Mouse (Mus musculus) skeletal muscle tissue, adult 2 months (tissue): ENCODE results near the gene Pld3.

Experiments
- DNase-seq: peaks from one replicate; pipeline ENCODE4 v3.0.0-alpha.2; 2012; ENCODE audit warnings: low read depth, low spot score

Gene Pld3

GRCm38 (mm10) chr7:27569580-27570224 lies 16.7 kb upstream of the Pld3 start:
- no peak for DNase-seq

DNA sequence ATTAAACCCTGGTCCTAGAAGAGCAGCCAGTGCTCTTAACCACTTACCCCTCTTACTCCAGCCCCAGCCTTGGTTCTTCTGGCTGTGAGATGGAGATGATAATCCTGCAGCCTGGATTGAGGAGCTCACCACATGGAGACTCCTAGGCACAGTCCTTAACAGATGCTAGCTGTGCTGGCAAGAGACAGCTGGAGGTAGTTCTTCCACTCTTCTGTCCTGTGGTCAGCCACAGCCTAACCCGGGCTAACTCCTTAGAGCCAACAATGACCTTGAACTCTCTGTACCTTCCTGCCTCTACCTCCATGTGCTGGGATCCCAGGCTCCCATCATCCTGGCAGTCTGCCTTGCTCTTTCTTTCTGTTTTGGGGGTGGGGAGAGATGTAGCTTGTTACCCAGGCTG lies 8.0 kb upstream of the Pld3 start:
- no peak for DNase-seq

GRCm38 (mm10) chr7:27560291-27560887 lies 7.4 kb upstream of the Pld3 start:
- DNase-seq, result peak; percentile 88

DNA sequence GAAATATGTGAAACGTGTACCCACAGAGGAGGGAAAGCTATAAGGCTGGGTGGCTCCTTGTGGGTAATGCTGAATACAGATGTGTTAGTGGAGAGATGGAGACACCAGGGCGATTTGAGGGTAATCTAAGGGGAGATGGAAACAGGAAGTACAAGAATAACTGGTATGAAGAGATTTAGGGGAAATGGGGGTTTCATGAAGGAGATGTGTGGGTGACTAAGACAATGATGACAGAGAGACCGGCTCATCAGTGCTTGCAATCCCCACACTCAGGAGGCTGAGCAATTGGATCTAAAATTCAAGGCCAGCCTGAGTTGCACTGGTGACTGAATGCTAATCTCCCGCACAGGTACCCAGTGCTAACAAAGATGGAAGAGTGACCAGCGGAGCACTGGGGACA lies 948 bp downstream of the Pld3 start:
- no peak for DNase-seq

- DNase-seq, result no peak
Measured at GRCm38 (mm10) chr7:27549597-27549996, 3.4 kb downstream of the Pld3 start.

GRCm38 (mm10) chr7:27544675-27545370 lies 8.2 kb downstream of the Pld3 start:
- no peak for DNase-seq

GRCm38 (mm10) chr7:27543851-27544250 lies 9.2 kb downstream of the Pld3 start:
- no peak for DNase-seq

DNA sequence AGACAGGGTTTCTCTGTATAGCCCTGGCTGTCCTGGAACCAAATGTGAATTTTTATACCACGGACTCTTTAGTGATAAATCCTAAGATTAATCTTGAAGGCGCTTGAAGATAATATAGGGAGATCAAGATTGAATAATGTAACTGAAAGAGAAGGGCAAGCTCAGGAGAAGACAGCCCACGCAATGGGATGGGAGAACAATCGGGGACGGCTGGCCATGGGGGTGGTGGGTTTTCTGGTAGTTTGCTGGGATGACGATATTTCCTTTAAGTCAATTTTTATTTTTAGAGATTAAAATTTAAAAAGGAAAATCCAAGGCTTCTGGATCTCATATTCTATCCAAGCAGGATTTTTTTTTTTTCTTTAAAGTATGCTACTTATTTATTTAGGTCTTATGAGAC lies 10.0 kb downstream of the Pld3 start:
- no peak for DNase-seq

DNA sequence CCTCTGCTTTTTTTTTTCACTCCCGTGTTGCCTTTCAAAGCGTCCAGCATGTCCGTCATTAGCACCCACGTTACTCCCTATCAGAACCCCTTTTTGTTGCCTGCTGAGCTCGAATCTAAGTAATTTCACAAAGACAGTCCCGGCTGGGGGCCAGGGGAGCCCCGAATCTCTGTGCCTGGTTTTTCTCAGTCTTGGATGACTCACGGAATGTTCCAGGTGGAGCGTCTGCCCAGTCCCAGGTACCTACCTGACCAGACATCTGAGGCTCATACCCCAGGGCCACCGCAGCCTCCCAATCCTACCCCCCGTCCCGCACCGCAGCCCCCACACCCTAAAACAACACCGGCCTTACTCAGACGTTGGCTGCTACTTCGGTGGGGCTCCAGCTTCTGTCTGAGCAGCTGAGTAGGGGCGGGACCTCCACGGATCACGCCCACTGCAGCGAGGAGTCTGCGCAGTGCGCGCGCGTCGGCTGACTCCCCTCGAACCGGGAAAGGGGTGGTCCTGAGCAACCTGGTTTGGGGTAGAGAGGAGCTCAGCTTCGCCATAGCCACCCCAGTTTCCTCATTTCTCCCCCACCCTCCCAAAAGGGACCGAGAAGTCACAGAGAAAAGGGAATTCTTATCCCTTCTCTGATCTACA lies 10.5 kb downstream of the Pld3 start:
- DNase-seq, result peak; percentile 52

DNA sequence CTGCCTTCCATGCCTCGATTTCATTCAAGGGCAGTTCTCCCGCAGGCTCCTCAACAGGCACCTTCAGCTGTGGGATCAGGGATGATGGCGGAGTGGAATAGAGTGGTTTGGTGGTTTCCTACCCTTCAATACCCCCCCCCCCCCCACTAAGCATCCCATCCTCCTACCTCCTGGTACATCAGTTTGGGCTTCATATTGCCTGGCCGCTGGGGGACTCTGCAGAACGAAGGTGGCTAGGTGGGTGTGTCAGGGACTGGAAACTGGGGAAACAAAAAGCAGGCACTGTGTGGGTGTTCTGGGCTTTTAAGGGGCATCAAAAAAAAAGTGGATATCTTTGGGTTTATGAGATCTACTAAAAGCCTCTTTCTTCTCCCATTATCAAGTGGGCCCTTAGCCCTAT lies 11.1 kb downstream of the Pld3 start:
- DNase-seq, result no peak

DNA sequence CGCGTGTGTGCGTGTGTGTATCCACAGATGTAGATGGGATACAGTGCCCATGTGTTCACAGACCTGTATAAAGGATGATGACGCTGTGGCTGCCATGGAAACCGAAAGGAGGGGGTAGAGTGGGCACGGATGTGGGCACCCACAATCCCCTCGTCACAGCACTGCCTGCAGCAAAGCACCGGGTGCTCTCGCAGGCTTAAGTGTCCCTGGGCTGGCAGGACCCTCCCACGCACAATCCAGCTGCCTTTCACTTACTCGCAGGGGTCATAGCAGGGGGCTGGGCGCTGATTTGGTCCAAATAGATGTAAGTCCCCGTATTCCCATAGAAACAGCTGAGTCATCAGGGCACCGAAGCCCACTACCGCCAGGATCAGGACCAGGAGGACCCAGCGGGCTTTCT lies 11.6 kb downstream of the Pld3 start:
- no peak for DNase-seq

DNA sequence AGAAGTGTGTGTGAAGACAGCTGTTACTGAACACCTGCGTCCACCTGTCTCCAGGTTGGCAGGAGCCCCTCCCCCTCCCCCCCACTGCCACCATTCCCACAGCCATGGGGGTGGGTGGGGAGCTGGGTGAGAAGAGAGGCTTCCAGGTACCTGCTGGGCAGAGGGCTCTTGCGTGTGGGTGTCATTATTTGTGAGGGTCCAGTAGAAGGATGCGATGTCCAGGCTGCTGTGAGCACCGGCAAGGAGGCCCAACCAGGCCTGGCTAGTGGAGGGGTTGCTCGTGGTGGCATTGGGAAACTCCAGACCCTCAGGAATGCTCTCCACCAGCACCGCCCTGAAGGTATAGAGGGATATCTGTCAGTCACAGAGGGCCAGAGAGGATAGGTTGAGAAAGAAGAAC lies 12.1 kb downstream of the Pld3 start:
- no peak for DNase-seq

DNA sequence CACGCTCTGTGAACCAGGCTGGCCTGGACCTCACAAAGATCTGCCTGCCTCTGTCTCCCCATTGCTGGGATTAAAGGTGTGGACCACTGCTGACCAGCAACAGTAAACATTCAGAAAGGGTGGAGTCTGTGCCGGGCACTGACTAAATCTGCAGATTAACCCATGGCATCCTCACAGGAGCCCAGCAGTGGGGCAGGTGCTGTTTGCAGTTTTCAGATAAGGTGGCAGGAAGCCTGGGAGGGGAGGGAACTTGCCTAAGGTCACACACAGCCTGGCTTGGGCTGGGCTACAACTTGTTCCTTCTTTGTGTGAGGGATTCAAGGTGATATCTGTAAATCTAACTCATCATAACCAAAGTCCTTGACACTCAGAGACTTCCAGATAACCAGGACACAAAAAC lies 12.5 kb downstream of the Pld3 start:
- no peak for DNase-seq

GRCm38 (mm10) chr7:27538797-27539196 lies 14.2 kb downstream of the Pld3 start:
- no peak for DNase-seq

DNA sequence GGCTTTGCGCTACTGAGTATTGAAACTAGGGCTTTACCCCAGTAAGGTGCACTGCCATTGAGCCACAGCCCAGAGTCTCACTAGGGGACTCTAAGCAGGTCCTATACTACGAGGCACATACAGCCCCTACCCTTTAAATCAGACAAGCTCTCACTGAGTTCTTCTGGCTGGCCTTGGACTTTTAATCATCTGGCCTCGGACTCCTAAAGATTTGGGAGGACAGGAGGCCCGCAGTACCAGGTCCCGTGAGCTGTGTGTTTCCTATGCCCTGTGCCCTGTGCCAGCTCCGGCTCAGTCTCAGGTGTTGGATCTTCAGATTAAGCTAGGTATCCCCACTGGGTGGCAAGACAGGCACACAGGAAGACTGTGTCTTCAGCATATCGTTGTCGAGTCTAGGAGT lies 15.0 kb downstream of the Pld3 start:
- no peak for DNase-seq

GRCm38 (mm10) chr7:27536618-27537017 lies 16.4 kb downstream of the Pld3 start:
- DNase-seq, result no peak

- DNase-seq, result no peak
Measured at GRCm38 (mm10) chr7:27535386-27535785, 17.6 kb downstream of the Pld3 start.

GRCm38 (mm10) chr7:27532480-27533050 lies 20.5 kb downstream of the Pld3 start:
- no peak for DNase-seq

DNA sequence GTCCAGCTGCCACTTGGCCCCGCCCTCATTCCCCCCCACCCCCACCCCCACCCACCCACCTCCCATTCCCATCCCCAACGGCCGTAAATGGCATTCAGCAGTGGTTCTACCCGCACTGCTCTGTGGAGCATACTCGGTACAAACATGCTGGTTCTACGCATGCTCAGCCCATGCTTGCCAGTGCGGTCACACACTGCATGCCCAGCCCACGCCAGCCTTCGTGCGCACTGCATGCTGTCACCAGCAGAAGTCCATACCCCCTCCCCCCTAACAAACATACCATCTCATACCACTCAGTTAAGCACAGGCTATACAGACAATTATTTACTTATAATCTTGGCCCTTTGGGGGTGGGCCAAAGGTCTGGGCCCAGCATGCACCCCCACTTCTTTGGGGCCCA lies 21.3 kb downstream of the Pld3 start:
- no peak for DNase-seq

GRCm38 (mm10) chr7:27530937-27531336 lies 22.1 kb downstream of the Pld3 start:
- DNase-seq, result no peak

GRCm38 (mm10) chr7:27529070-27529469 lies 23.9 kb downstream of the Pld3 start:
- no peak for DNase-seq
